Mouse (Mus musculus) heart, postnatal 0 days (tissue): Measurements from ENCODE around the gene Tet2. TPM values are rescaled to one million over a fixed set of nuclear protein-coding genes. Genes with fewer than 3 reads are reported as not detected.

Source experiments
- ATAC-seq: fragments of 200-750 bp; cut with Nextera tagmentation; 2 replicates; pipeline ENCODE4 v1.8.0; 2017; ENCODE audit warnings: low read depth, moderate number of reproducible peaks, moderate library complexity; ENCODE audit not compliant: insufficient read depth
- DNase-seq: peaks from one replicate; pipeline ENCODE4 v3.0.0-alpha.2; 2016; ENCODE audit warnings: low spot score
- H3K27ac ChIP-seq: fragments of 300-500 bp; sonication (generic); 2 replicates; pipeline ENCODE4 v1.5.1; 2014; ENCODE audit warnings: low read depth, mild to moderate bottlenecking
- H3K27me3 ChIP-seq: fragments of 300-500 bp; sonication (generic); 2 replicates; pipeline ENCODE4 v1.6.1; 2014; ENCODE audit warnings: low read length, mixed read lengths; ENCODE audit not compliant: control insufficient read depth, insufficient read depth
- H3K36me3 ChIP-seq: fragments of 300-500 bp; sonication (generic); replicated peaks from 2 replicates; pipeline ENCODE4 v1.6.1; 2014; ENCODE audit warnings: low read length, mixed read lengths; ENCODE audit not compliant: control insufficient read depth, insufficient read depth
- H3K4me1 ChIP-seq: fragments of 300-500 bp; sonication (generic); 2 replicates; pipeline ENCODE4 v1.6.1; 2014; ENCODE audit warnings: antibody characterized with exemption; ENCODE audit not compliant: control insufficient read depth, insufficient read depth
- H3K4me2 ChIP-seq: fragments of 300-500 bp; sonication (generic); 2 replicates; pipeline ENCODE4 v1.6.1; 2014; ENCODE audit warnings: low read depth, mild to moderate bottlenecking, low read length, moderate library complexity
- H3K4me3 ChIP-seq: fragments of 300-500 bp; sonication (generic); 2 replicates; pipeline ENCODE4 v1.5.1; 2014; ENCODE audit warnings: low read depth, low read length
- H3K9ac ChIP-seq: fragments of 300-500 bp; sonication (generic); replicated peaks from 2 replicates; pipeline ENCODE4 v1.6.1; 2014; ENCODE audit warnings: low read depth, low read length, mixed read lengths
- H3K9me3 ChIP-seq: fragments of 300-500 bp; sonication (generic); replicated peaks from 2 replicates; pipeline ENCODE4 v1.6.1; 2016; ENCODE audit warnings: low read length; ENCODE audit not compliant: control insufficient read depth
- CTCF ChIP-seq: IDR thresholded peaks from 2 replicates; pipeline ENCODE4 v1.5.1; 2016; ENCODE audit warnings: antibody characterized with exemption, control low read depth, low read depth
- EP300 ChIP-seq: IDR thresholded peaks from 2 replicates; pipeline ENCODE4 v1.6.1; 2016; ENCODE audit warnings: antibody characterized with exemption, low read depth
- WGBS: fragments of 180-500 bp; shearing (Covaris S2); extraction: QIAGEN DNeasy Blood & Tissue Kit; methylation state at CpG from one replicate; pipeline ENCODE4 v1.1.7; 2014; 5-methylcytosine and 5-hydroxymethylcytosine counted together
- polyA plus RNA-seq: library from polyadenylated mRNA; unstranded; fragments of >200 nt; fragmentation: Nextera tagmentation; extraction: Ambion mirVana; gene quantifications from 2 replicates; pipeline ENCODE4 v1.2.1, GENCODE M21; 2015
- total RNA-seq: library from RNA; depleted of rRNA; stranded (reverse); fragments of >200 nt; gene quantifications from 2 replicates; pipeline ENCODE4 v1.2.3, GENCODE M21; 2014; ENCODE audit warnings: low replicate concordance

Gene Tet2
- total and polyA plus RNA-seq, 2 experiments from 2014 or later, result 10.6 to 33.4 TPM

GRCm38 (mm10) chr3:133582969-133583368 lies 38.0 kb upstream of the Tet2 start:
- Histone ChIP-seq H3K36me3 (no peaks in the 10 kb centered on the region), H3K27me3 (no peaks in the 10 kb centered on the region), H3K27ac (no peak overlapping the region), H3K4me2 (no peak overlapping the region), H3K9me3 (no peaks in the 10 kb centered on the region), H3K9ac (no peak overlapping the region), H3K4me1 (no peaks in the 10 kb centered on the region), H3K4me3 (no peak overlapping the region)
- 49% methylated on average over 4 of the region's 4 CpGs for WGBS
- no peak for TF ChIP-seq CTCF
- no peak for TF ChIP-seq EP300
- DNase-seq (no peak), ATAC-seq (no peak)

DNA sequence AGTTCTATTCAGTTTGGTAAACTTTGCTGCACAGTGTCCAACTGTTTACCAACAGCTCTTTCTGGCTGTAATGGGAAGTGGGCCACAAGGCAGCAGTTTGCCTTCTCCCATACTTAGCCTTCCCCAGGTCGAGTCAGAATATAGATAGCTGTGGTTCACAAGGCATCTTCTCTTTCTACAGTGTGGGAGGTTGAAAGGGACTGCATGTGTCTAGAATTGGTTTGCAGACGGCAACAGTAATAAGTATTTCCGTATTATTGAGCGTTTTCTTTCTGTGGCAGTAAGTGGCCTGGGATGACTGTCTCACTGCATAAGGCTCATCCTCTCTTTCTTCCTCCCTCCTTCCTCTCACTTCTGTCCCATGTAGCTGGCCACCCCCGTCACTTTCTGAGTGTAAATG lies 37.2 kb upstream of the Tet2 start:
- no peak overlapping the region for H3K9ac ChIP-seq
- TF ChIP-seq EP300, result no peak
- no peak for TF ChIP-seq CTCF
- no peak overlapping the region for H3K4me2 ChIP-seq
- H3K4me3 ChIP-seq, result no peak overlapping the region
- ATAC-seq (no peak), DNase-seq (no peak)
- no peaks in the 10 kb centered on the region for H3K27me3 ChIP-seq
- H3K36me3 ChIP-seq, result no peaks in the 10 kb centered on the region
- no peaks in the 10 kb centered on the region for H3K9me3 ChIP-seq
- WGBS, result 77% methylated on average over 5 of the region's 5 CpGs
- no peaks in the 10 kb centered on the region for H3K4me1 ChIP-seq
- H3K27ac ChIP-seq, result no peak overlapping the region

- Histone ChIP-seq H3K9me3 (no peaks in the 10 kb centered on the region), H3K27me3 (no peaks in the 10 kb centered on the region), H3K4me1 (no peaks in the 10 kb centered on the region), H3K9ac (no peak overlapping the region), H3K4me3 (no peak overlapping the region), H3K27ac (no peak overlapping the region), H3K4me2 (no peak overlapping the region), H3K36me3 (no peaks in the 10 kb centered on the region)
- WGBS, result 66% methylated on average over 4 of the region's 4 CpGs
- TF ChIP-seq CTCF, result no peak
- TF ChIP-seq EP300, result no peak
- ATAC-seq (no peak), DNase-seq (no peak)
Observed at GRCm38 (mm10) chr3:133581541-133581940, 36.6 kb upstream of the Tet2 start.

DNA sequence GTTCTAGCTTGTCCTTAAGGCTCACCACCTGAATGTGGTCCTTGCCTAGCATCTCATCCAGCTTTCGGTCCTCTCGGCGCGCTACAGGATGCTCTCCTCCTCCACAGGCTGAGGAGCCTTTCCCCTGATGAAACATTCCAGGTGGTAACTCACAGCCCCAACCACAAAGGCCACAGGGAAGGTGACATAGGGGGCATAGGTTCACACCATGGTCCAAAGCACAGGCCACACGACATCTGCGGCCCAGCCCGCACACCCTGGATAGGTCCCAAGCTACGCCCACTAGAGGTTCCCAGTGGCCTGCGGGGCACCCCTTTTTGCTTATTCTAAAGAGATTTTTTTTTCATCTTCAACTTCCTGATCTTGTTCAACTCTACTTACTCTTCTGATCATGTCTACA lies 34.7 kb upstream of the Tet2 start:
- Histone ChIP-seq H3K4me2 (no peak overlapping the region), H3K4me1 (no peaks in the 10 kb centered on the region), H3K4me3 (no peak overlapping the region), H3K27ac (no peak overlapping the region), H3K9me3 (no peaks in the 10 kb centered on the region), H3K27me3 (no peaks in the 10 kb centered on the region), H3K36me3 (no peaks in the 10 kb centered on the region), H3K9ac (no peak overlapping the region)
- DNase-seq (no peak), ATAC-seq (no peak)
- no peak for TF ChIP-seq EP300
- TF ChIP-seq CTCF, result no peak
- WGBS, result 90% methylated on average over 9 of the region's 9 CpGs

DNA sequence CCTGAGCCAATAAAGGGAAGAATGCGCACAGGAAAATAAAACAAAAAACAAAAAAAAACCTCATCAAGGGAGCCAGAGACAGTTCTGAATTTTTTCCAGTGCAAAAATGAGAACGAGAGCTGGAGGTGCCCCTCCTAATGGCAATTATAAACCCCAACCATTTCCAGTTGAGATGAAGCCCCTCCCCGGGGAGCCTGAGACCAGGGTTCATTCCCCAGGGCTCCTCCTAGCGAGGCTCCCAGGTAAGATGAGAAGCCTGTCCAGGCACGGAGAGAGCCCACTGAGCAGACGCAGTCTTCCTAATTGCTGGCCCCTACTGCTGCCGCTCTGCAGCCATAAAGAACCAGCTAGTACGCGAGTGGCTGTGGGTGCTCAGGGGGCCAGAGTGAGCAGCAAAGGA lies 34.2 kb upstream of the Tet2 start:
- no peak overlapping the region for H3K4me3 ChIP-seq
- no peaks in the 10 kb centered on the region for H3K9me3 ChIP-seq
- H3K4me1 ChIP-seq, result no peaks in the 10 kb centered on the region
- no peak overlapping the region for H3K9ac ChIP-seq
- H3K4me2 ChIP-seq, result no peak overlapping the region
- TF ChIP-seq EP300, result no peak
- TF ChIP-seq CTCF, result no peak
- H3K27me3 ChIP-seq, result no peaks in the 10 kb centered on the region
- H3K27ac ChIP-seq, result no peak overlapping the region
- no peaks in the 10 kb centered on the region for H3K36me3 ChIP-seq
- 65% methylated on average over 9 of the region's 9 CpGs for WGBS
- ATAC-seq (no peak), DNase-seq (no peak)

DNA sequence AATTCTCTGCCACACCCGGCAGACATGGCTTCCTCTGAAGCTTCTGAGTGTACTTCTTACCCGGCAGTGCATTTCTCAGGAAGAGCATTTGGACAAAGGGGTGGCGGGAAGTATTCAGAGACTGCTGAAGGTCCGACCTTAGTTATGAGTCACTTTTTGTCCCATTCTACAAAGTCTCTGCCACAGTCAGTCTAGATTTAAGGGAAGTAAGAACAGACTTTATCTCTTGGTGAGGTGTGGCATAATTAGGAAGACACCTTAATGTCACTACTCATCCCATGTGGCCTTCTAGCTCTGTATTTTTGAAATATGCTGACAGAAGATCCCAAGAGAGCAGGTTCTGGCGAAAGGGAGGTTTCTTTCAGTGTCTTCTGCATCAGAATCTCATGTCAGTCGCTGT lies 30.0 kb upstream of the Tet2 start:
- no peak for DNase-seq
- no peak overlapping the region for H3K27ac ChIP-seq
- no peak overlapping the region for H3K9ac ChIP-seq
- H3K4me1 ChIP-seq, result no peaks in the 10 kb centered on the region
- no peaks in the 10 kb centered on the region for H3K36me3 ChIP-seq
- no peak overlapping the region for H3K4me2 ChIP-seq
- H3K27me3 ChIP-seq, result no peaks in the 10 kb centered on the region
- H3K9me3 ChIP-seq, result no peaks in the 10 kb centered on the region
- 62% methylated on average over 6 of the region's 6 CpGs for WGBS
- no peak overlapping the region for H3K4me3 ChIP-seq
- no peak for ATAC-seq
- TF ChIP-seq CTCF, result no peak
- no peak for TF ChIP-seq EP300
